8 mouse cellular contexts compared by ENCODE assay signal in genomic region chr2:118744621-118745020, GRCm38 (mm10). TPM values are rescaled to one million over a fixed set of nuclear protein-coding genes. Genes with fewer than 3 reads are reported as not detected.
DNase-seq lines count a peak whose midpoint lies in the region; ATAC-seq lines count a peak whose summit lies in the region.

No protein-coding gene starts in this region.

- peaks cover 35% of the 10 kb centered on the region for H3K4me1 ChIP-seq in heart, embryonic 12.5 days (replicated peaks)
- peaks cover 5% of the 10 kb centered on the region; the same call in 1 of the 2 replicates for H3K4me1 ChIP-seq in brown adipose tissue, adult 24 weeks (ENCODE audit: control insufficient read depth, insufficient read depth, insufficient read length, low read length)
- H3K4me1 ChIP-seq in hindbrain, embryonic 11.5 days (replicated peaks; ENCODE audit: control insufficient read depth, insufficient read depth, low read length): peaks cover 6% of the 10 kb centered on the region
- H3K4me1 ChIP-seq in megakaryocyte, embryonic 14.5 days: peaks cover 47% of the 10 kb centered on the region

- intact Hi-C loops in heart, postnatal 14 days (cut with DNase I): loop anchor here (1.0 to 5.0 kb wide), 2 partner anchors 42 to 139 kb away; partner anchors contain the start of gene Ankrd63

- H3K27me3 ChIP-seq in heart, embryonic 12.5 days (replicated peaks): peaks cover 14% of the 10 kb centered on the region
- H3K27me3 ChIP-seq in hindbrain, embryonic 11.5 days (ENCODE audit: control insufficient read depth, insufficient read depth, low read length): peaks cover 5% of the 10 kb centered on the region; the same call in 1 of the 2 replicates
- no peaks in the 10 kb centered on the region for H3K27me3 ChIP-seq in megakaryocyte, embryonic 14.5 days (replicated peaks)

- no peak overlapping the region for H3K27ac ChIP-seq in heart, embryonic 12.5 days (ENCODE audit: poor library complexity, severe bottlenecking)
- peak overlapping the region; percentile 43 for H3K27ac ChIP-seq in brown adipose tissue, adult 24 weeks (replicated peaks; ENCODE audit: low read depth, low read length)
- H3K27ac ChIP-seq in hindbrain, embryonic 11.5 days (ENCODE audit: low read depth, low read length): no peak overlapping the region

- peak overlapping the region; percentile 94 for H3K4me3 ChIP-seq in heart, embryonic 12.5 days
- H3K4me3 ChIP-seq in brown adipose tissue, adult 24 weeks (ENCODE audit: insufficient read depth, low read depth, low read length): peak overlapping the region; percentile 95; the same call in 1 of the 2 replicates
- H3K4me3 ChIP-seq in hindbrain, embryonic 11.5 days (ENCODE audit: low read depth, low read length): no peak overlapping the region
- H3K4me3 ChIP-seq in megakaryocyte, embryonic 14.5 days (replicated peaks): peak overlapping the region; percentile 100

- H3K4me2 ChIP-seq in heart, embryonic 12.5 days: peak overlapping the region; percentile 86
- H3K4me2 ChIP-seq in hindbrain, embryonic 11.5 days (replicated peaks; ENCODE audit: low read depth, low read length): peak overlapping the region; percentile 92

- peaks cover 13% of the 10 kb centered on the region; the same call in 1 of the 2 replicates for H3K36me3 ChIP-seq in heart, embryonic 12.5 days
- no peaks in the 10 kb centered on the region for H3K36me3 ChIP-seq in hindbrain, embryonic 11.5 days (ENCODE audit: control insufficient read depth, insufficient read depth, low read length)
- H3K36me3 ChIP-seq in megakaryocyte, embryonic 14.5 days (replicated peaks; ENCODE audit: low read length): peaks cover 37% of the 10 kb centered on the region

- ATAC-seq in heart, embryonic 12.5 days (ENCODE audit: insufficient number of reproducible peaks, low FRiP score): no peak
- ATAC-seq in hindbrain, embryonic 11.5 days (ENCODE audit: low FRiP score): no peak

- no peaks in the 10 kb centered on the region for H3K9me3 ChIP-seq in heart, embryonic 12.5 days (replicated peaks)
- no peaks in the 10 kb centered on the region for H3K9me3 ChIP-seq in hindbrain, embryonic 11.5 days (ENCODE audit: control insufficient read depth, low read length)
- no peaks in the 10 kb centered on the region for H3K9me3 ChIP-seq in megakaryocyte, embryonic 14.5 days

- H3K9ac ChIP-seq in heart, embryonic 12.5 days: peak overlapping the region; percentile 96; the same call in 1 of the 2 replicates
- no peak overlapping the region for H3K9ac ChIP-seq in hindbrain, embryonic 11.5 days (ENCODE audit: low read depth, low read length)

- WGBS in heart, embryonic 12.5 days: 13% methylated on average over 7 of the region's 7 CpGs
- 5% methylated on average over 7 of the region's 7 CpGs for WGBS in hindbrain, embryonic 11.5 days

- no peak for DNase-seq in heart, postnatal 14 days
- no peak for DNase-seq in hindbrain, embryonic 11.5 days (ENCODE audit: low spot score)
- DNase-seq in cerebellum, postnatal 10 days: no peak
- no peak for DNase-seq in kidney, postnatal 10 days
- no peak for DNase-seq in thymus, postnatal 10 days (ENCODE audit: low spot score in 2 of 2)

RNA-seq across cellular contexts. Expression of gene Inafm2, which starts 0.9 kb away (rescaled TPM):
- 33.8 and 37.3 TPM in 2 replicates for polyA plus RNA-seq in heart, embryonic 12.5 days (2016; fragmentation: Nextera tagmentation; extraction: Ambion mirVana)
- 10 to 100 TPM; 36.2 to 38.6 TPM for total RNA-seq in heart, postnatal 14 days (2021)
- 41.7 and 48.7 TPM in 2 replicates for polyA plus RNA-seq in brown adipose tissue, adult 24 weeks (2012; ENCODE audit: insufficient read depth, insufficient read length, missing spikeins)
- polyA plus RNA-seq in hindbrain, embryonic 11.5 days (2014; fragmentation: Nextera tagmentation; extraction: Ambion mirVana): 34.1 and 35.4 TPM in 2 replicates
- polyA plus RNA-seq in megakaryocyte, embryonic 14.5 days (2012; ENCODE audit: insufficient read depth, low replicate concordance): 374 and 820 TPM in 2 replicates

RNA-seq across cellular contexts. Expression of gene Plcb2, which starts 16.4 kb away (rescaled TPM):
- 1.4 and 1.5 TPM in 2 replicates for polyA plus RNA-seq in heart, embryonic 12.5 days (2016; fragmentation: Nextera tagmentation; extraction: Ambion mirVana)
- 1 to 10 TPM; 2.4 to 2.7 TPM for total RNA-seq in heart, postnatal 14 days (2021)
- polyA plus RNA-seq in brown adipose tissue, adult 24 weeks (2012; ENCODE audit: insufficient read depth, insufficient read length, missing spikeins): 0.67 and 0.71 TPM in 2 replicates
- 0.32 and 0.43 TPM in 2 replicates for polyA plus RNA-seq in hindbrain, embryonic 11.5 days (2014; fragmentation: Nextera tagmentation; extraction: Ambion mirVana)
- polyA plus RNA-seq in megakaryocyte, embryonic 14.5 days (2012; ENCODE audit: insufficient read depth, low replicate concordance): 14.4 and 25.8 TPM in 2 replicates

RNA-seq across cellular contexts. Expression of gene Ccdc9b, which starts 17.8 kb away (rescaled TPM):
- 2.7 and 3.6 TPM in 2 replicates for polyA plus RNA-seq in heart, embryonic 12.5 days (2016; fragmentation: Nextera tagmentation; extraction: Ambion mirVana)
- total RNA-seq in heart, postnatal 14 days (2021): 10 to 100 TPM; 15.5 to 17.5 TPM
- 4.0 and 4.8 TPM in 2 replicates for polyA plus RNA-seq in brown adipose tissue, adult 24 weeks (2012; ENCODE audit: insufficient read depth, insufficient read length, missing spikeins)
- 0.68 and 0.98 TPM in 2 replicates for polyA plus RNA-seq in hindbrain, embryonic 11.5 days (2014; fragmentation: Nextera tagmentation; extraction: Ambion mirVana)
- 0.57 TPM in 1 of 2 replicates, not detected in the other for polyA plus RNA-seq in megakaryocyte, embryonic 14.5 days (2012; ENCODE audit: insufficient read depth, low replicate concordance)

RNA-seq across cellular contexts. Expression of gene Phgr1, which starts 27.9 kb away (rescaled TPM):
- polyA plus RNA-seq in heart, embryonic 12.5 days (2016; fragmentation: Nextera tagmentation; extraction: Ambion mirVana): not detected in 2 replicates
- not detected for total RNA-seq in heart, postnatal 14 days (2021)
- not detected in 2 replicates for polyA plus RNA-seq in brown adipose tissue, adult 24 weeks (2012; ENCODE audit: insufficient read depth, insufficient read length, missing spikeins)
- polyA plus RNA-seq in hindbrain, embryonic 11.5 days (2014; fragmentation: Nextera tagmentation; extraction: Ambion mirVana): not detected in 2 replicates
- polyA plus RNA-seq in megakaryocyte, embryonic 14.5 days (2012; ENCODE audit: insufficient read depth, low replicate concordance): 17.2 and 54.9 TPM in 2 replicates

RNA-seq across cellular contexts. Expression of gene Disp2, which starts 34.9 kb away (rescaled TPM):
- 0.10 and 0.23 TPM in 2 replicates for polyA plus RNA-seq in heart, embryonic 12.5 days (2016; fragmentation: Nextera tagmentation; extraction: Ambion mirVana)
- total RNA-seq in heart, postnatal 14 days (2021): under 1 TPM; 0.02 to 0.10 TPM
- 0.32 and 0.38 TPM in 2 replicates for polyA plus RNA-seq in brown adipose tissue, adult 24 weeks (2012; ENCODE audit: insufficient read depth, insufficient read length, missing spikeins)
- polyA plus RNA-seq in hindbrain, embryonic 11.5 days (2014; fragmentation: Nextera tagmentation; extraction: Ambion mirVana): 8.5 and 9.2 TPM in 2 replicates
- polyA plus RNA-seq in megakaryocyte, embryonic 14.5 days (2012; ENCODE audit: insufficient read depth, low replicate concordance): 0.06 TPM in 1 of 2 replicates, not detected in the other
